Mouse (Mus musculus) ES-Bruce4 (cell line): ENCODE data around the gene 9930104L06Rik.

Experiments
- CTCF ChIP-seq: IDR thresholded peaks from one replicate; pipeline ENCODE4 v1.8.1; 2011; ENCODE audit warnings: low read depth, low read length
- POLR2A ChIP-seq: IDR thresholded peaks from one replicate; pipeline ENCODE4 v1.8.1; 2011; ENCODE audit warnings: low read length; ENCODE audit not compliant: insufficient read depth

- TF ChIP-seq CTCF (no peak), POLR2A (no peak)
Observed at GRCm38 (mm10) chr4:124970194-124970593, 33.3 kb downstream of the 9930104L06Rik start.
